Mouse (Mus musculus): ENCODE results near the gene Hist1h2bf.

DNA sequence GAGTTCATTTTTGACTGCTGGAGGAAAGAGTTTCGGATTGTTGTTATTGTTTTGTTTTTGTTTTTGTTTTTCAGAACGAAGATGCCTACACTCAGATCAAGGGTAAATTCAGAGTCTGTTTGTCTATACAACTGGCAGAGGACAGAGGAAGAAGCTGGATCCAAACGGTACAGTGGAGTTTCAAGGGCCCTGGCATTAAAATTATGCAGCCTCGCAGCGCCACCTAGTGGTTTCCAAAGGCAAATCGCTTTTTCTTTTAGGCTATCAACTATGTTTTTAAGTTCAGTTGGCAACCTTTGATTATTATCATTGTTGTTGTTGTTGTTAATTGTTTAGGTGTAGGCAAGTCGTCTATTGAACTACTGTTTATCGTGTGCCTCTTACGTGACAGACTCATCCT, 24.0 kb upstream of the Hist1h2bf start:
- TF ChIP-seq CTCF (IDR thresholded peaks at IDR 0.05; ENCODE audit: low read depth) (peak; percentile 92), EP300 (optimal IDR thresholded peaks at IDR 0.05) (no peak)
